Mouse (Mus musculus) kidney, adult 2 months (tissue): ENCODE data around the gene Tvp23b.

Experiments used
- CTCF ChIP-seq: fragments of 200-500 bp; conservative IDR thresholded peaks from 2 replicates; pipeline ENCODE4 v1.5.1; 2011; ENCODE audit warnings: low read depth, mild to moderate bottlenecking, control low read depth, low read length, moderate library complexity, mixed read lengths; ENCODE audit not compliant: insufficient read depth, insufficient read length
- POLR2A ChIP-seq: fragments of 200-500 bp; IDR thresholded peaks from one replicate; pipeline ENCODE4 v1.6.1; 2011; ENCODE audit warnings: low read depth, low read length, control low read depth

DNA sequence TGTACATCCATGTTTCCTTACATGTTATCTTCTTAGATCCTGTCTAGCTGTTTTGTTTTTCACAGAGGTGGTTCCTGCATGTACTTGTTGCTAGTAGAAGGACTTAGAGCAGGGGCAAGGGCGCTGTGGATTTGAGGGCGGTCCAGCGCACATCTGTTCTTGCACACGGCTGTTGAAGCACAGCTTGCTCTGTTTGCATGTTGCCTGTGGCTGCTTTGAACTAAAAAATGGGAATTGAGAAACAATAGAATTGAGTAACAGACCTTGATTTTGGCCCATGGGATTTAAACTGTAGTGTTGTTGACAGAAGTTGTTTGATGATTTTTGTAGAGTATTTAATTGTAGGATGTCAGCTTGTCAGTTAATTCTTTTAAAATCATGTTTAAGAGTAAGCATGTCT, 11.5 kb downstream of the Tvp23b start:
- TF ChIP-seq CTCF = no peak
- no peak for TF ChIP-seq POLR2A
